Mouse (Mus musculus): Measurements from ENCODE around the gene Sumo1. TPM values are rescaled to one million over a fixed set of nuclear protein-coding genes. Genes with fewer than 3 reads are reported as not detected.

Sumo1 gene
- polyA plus RNA-seq, 1 experiment from 2014 or later, result 307 TPM

GRCm38 (mm10) chr1:59607071-59607470 lies 63.6 kb downstream of the Sumo1 start:
- Histone ChIP-seq H3K9me3 (ENCODE audit: control insufficient read depth, low read length) (no peaks in the 10 kb centered on the region), H3K27ac (ENCODE audit: low read depth, low read length) (no peak overlapping the region), H3K36me3 (ENCODE audit: control insufficient read depth, insufficient read depth, low read length) (no peaks in the 10 kb centered on the region), H3K9ac (ENCODE audit: low read depth, low read length) (no peak overlapping the region), H3K4me1 (ENCODE audit: control insufficient read depth, insufficient read depth, low read depth, low read length) (no peaks in the 10 kb centered on the region), H3K4me2 (ENCODE audit: low read length) (no peak overlapping the region), H3K4me3 (ENCODE audit: low read length) (no peak overlapping the region), H3K27me3 (replicated peaks; ENCODE audit: control insufficient read depth, insufficient read depth, low read length) (no peaks in the 10 kb centered on the region)
- 0 out of 2 replicates have a peak, but pooled peaks have one; percentile 40 for ATAC-seq
- 35% methylated on average over 7 of the region's 7 CpGs for WGBS

- H3K4me3 ChIP-seq (ENCODE audit: low read length), result no peak overlapping the region
- WGBS, result 88% methylated on average over 13 of the region's 13 CpGs
- no peaks in the 10 kb centered on the region for H3K27me3 ChIP-seq (replicated peaks; ENCODE audit: control insufficient read depth, insufficient read depth, low read length)
- no peaks in the 10 kb centered on the region for H3K4me1 ChIP-seq (ENCODE audit: control insufficient read depth, insufficient read depth, low read depth, low read length)
- no peak overlapping the region for H3K27ac ChIP-seq (ENCODE audit: low read depth, low read length)
- H3K4me2 ChIP-seq (ENCODE audit: low read length), result no peak overlapping the region
- no peak overlapping the region for H3K9ac ChIP-seq (ENCODE audit: low read depth, low read length)
- peak; percentile 40; the same call in 1 of the 2 replicates for ATAC-seq
- H3K9me3 ChIP-seq (ENCODE audit: control insufficient read depth, low read length), result no peaks in the 10 kb centered on the region
- no peaks in the 10 kb centered on the region for H3K36me3 ChIP-seq (ENCODE audit: control insufficient read depth, insufficient read depth, low read length)
Observed at GRCm38 (mm10) chr1:59606479-59606878, 64.2 kb downstream of the Sumo1 start.

- no peak overlapping the region for H3K4me2 ChIP-seq (ENCODE audit: low read length)
- 19% methylated on average over 11 of the region's 11 CpGs for WGBS
- H3K36me3 ChIP-seq (ENCODE audit: control insufficient read depth, insufficient read depth, low read length), result no peaks in the 10 kb centered on the region
- H3K4me3 ChIP-seq (ENCODE audit: low read length), result no peak overlapping the region
- H3K27ac ChIP-seq (ENCODE audit: low read depth, low read length), result no peak overlapping the region
- H3K9me3 ChIP-seq (ENCODE audit: control insufficient read depth, low read length), result no peaks in the 10 kb centered on the region
- no peak for ATAC-seq
- no peaks in the 10 kb centered on the region for H3K27me3 ChIP-seq (replicated peaks; ENCODE audit: control insufficient read depth, insufficient read depth, low read length)
- H3K4me1 ChIP-seq (ENCODE audit: control insufficient read depth, insufficient read depth, low read depth, low read length), result no peaks in the 10 kb centered on the region
- H3K9ac ChIP-seq (ENCODE audit: low read depth, low read length), result no peak overlapping the region
Observed at GRCm38 (mm10) chr1:59603893-59604292, 66.7 kb downstream of the Sumo1 start.

- no peak overlapping the region for H3K4me3 ChIP-seq (ENCODE audit: low read length)
- no peaks in the 10 kb centered on the region for H3K36me3 ChIP-seq (ENCODE audit: control insufficient read depth, insufficient read depth, low read length)
- no peaks in the 10 kb centered on the region for H3K4me1 ChIP-seq (ENCODE audit: control insufficient read depth, insufficient read depth, low read depth, low read length)
- no peak overlapping the region for H3K27ac ChIP-seq (ENCODE audit: low read depth, low read length)
- H3K27me3 ChIP-seq (replicated peaks; ENCODE audit: control insufficient read depth, insufficient read depth, low read length), result no peaks in the 10 kb centered on the region
- WGBS, result 82% methylated on average over 2 of the region's 2 CpGs
- H3K9me3 ChIP-seq (ENCODE audit: control insufficient read depth, low read length), result no peaks in the 10 kb centered on the region
- no peak for ATAC-seq
- no peak overlapping the region for H3K4me2 ChIP-seq (ENCODE audit: low read length)
- no peak overlapping the region for H3K9ac ChIP-seq (ENCODE audit: low read depth, low read length)
Observed at GRCm38 (mm10) chr1:59603417-59603712, 67.3 kb downstream of the Sumo1 start.

GRCm38 (mm10) chr1:59602531-59603416 lies 67.9 kb downstream of the Sumo1 start:
- no peaks in the 10 kb centered on the region for H3K36me3 ChIP-seq (ENCODE audit: control insufficient read depth, insufficient read depth, low read length)
- no peak overlapping the region for H3K9ac ChIP-seq (ENCODE audit: low read depth, low read length)
- H3K4me2 ChIP-seq (ENCODE audit: low read length), result no peak overlapping the region
- no peak overlapping the region for H3K27ac ChIP-seq (ENCODE audit: low read depth, low read length)
- H3K9me3 ChIP-seq (ENCODE audit: control insufficient read depth, low read length), result no peaks in the 10 kb centered on the region
- no peaks in the 10 kb centered on the region for H3K27me3 ChIP-seq (replicated peaks; ENCODE audit: control insufficient read depth, insufficient read depth, low read length)
- no peak for ATAC-seq
- H3K4me3 ChIP-seq (ENCODE audit: low read length), result no peak overlapping the region
- H3K4me1 ChIP-seq (ENCODE audit: control insufficient read depth, insufficient read depth, low read depth, low read length), result no peaks in the 10 kb centered on the region
- WGBS, result 55% methylated on average over 11 of the region's 11 CpGs

GRCm38 (mm10) chr1:59595609-59596008 lies 75.0 kb downstream of the Sumo1 start:
- Histone ChIP-seq H3K4me2 (ENCODE audit: low read length) (no peak overlapping the region), H3K4me3 (ENCODE audit: low read length) (no peak overlapping the region), H3K27me3 (replicated peaks; ENCODE audit: control insufficient read depth, insufficient read depth, low read length) (0 out of 2 replicates have a peak, but pooled peaks cover 3% of the 10 kb centered on the region), H3K36me3 (ENCODE audit: control insufficient read depth, insufficient read depth, low read length) (no peaks in the 10 kb centered on the region), H3K27ac (ENCODE audit: low read depth, low read length) (no peak overlapping the region), H3K4me1 (ENCODE audit: control insufficient read depth, insufficient read depth, low read depth, low read length) (peaks cover 9% of the 10 kb centered on the region), H3K9me3 (ENCODE audit: control insufficient read depth, low read length) (no peaks in the 10 kb centered on the region), H3K9ac (ENCODE audit: low read depth, low read length) (no peak overlapping the region)
- ATAC-seq, result no peak
- 89% methylated on average over 9 of the region's 9 CpGs for WGBS

GRCm38 (mm10) chr1:59594586-59595266 lies 75.9 kb downstream of the Sumo1 start:
- no peak overlapping the region for H3K27ac ChIP-seq (ENCODE audit: low read depth, low read length)
- no peaks in the 10 kb centered on the region for H3K9me3 ChIP-seq (ENCODE audit: control insufficient read depth, low read length)
- H3K36me3 ChIP-seq (ENCODE audit: control insufficient read depth, insufficient read depth, low read length), result no peaks in the 10 kb centered on the region
- ATAC-seq, result no peak
- H3K9ac ChIP-seq (ENCODE audit: low read depth, low read length), result no peak overlapping the region
- no peak overlapping the region for H3K4me2 ChIP-seq (ENCODE audit: low read length)
- no peak overlapping the region for H3K4me3 ChIP-seq (ENCODE audit: low read length)
- H3K27me3 ChIP-seq (replicated peaks; ENCODE audit: control insufficient read depth, insufficient read depth, low read length), result 0 out of 2 replicates have a peak, but pooled peaks cover 3% of the 10 kb centered on the region
- 87% methylated on average over 11 of the region's 11 CpGs for WGBS
- peaks cover 9% of the 10 kb centered on the region for H3K4me1 ChIP-seq (ENCODE audit: control insufficient read depth, insufficient read depth, low read depth, low read length)

GRCm38 (mm10) chr1:59593622-59594035 lies 77.0 kb downstream of the Sumo1 start:
- H3K9ac ChIP-seq (ENCODE audit: low read depth, low read length), result no peak overlapping the region
- no peak; the same call in 1 of the 2 replicates for ATAC-seq
- H3K27ac ChIP-seq (ENCODE audit: low read depth, low read length), result no peak overlapping the region
- no peak overlapping the region for H3K4me2 ChIP-seq (ENCODE audit: low read length)
- H3K9me3 ChIP-seq (ENCODE audit: control insufficient read depth, low read length), result no peaks in the 10 kb centered on the region
- H3K4me3 ChIP-seq (ENCODE audit: low read length), result no peak overlapping the region
- 0 out of 2 replicates have a peak, but pooled peaks cover 3% of the 10 kb centered on the region for H3K27me3 ChIP-seq (replicated peaks; ENCODE audit: control insufficient read depth, insufficient read depth, low read length)
- no peaks in the 10 kb centered on the region for H3K36me3 ChIP-seq (ENCODE audit: control insufficient read depth, insufficient read depth, low read length)
- peaks cover 9% of the 10 kb centered on the region for H3K4me1 ChIP-seq (ENCODE audit: control insufficient read depth, insufficient read depth, low read depth, low read length)
- WGBS, result 66% methylated on average over 2 of the region's 2 CpGs

GRCm38 (mm10) chr1:59592876-59593275 lies 77.8 kb downstream of the Sumo1 start:
- H3K27ac ChIP-seq (ENCODE audit: low read depth, low read length), result no peak overlapping the region
- H3K9me3 ChIP-seq (ENCODE audit: control insufficient read depth, low read length), result no peaks in the 10 kb centered on the region
- no peaks in the 10 kb centered on the region for H3K36me3 ChIP-seq (ENCODE audit: control insufficient read depth, insufficient read depth, low read length)
- H3K27me3 ChIP-seq (replicated peaks; ENCODE audit: control insufficient read depth, insufficient read depth, low read length), result 0 out of 2 replicates have a peak, but pooled peaks cover 3% of the 10 kb centered on the region
- 15% methylated on average over 12 of the region's 12 CpGs for WGBS
- H3K4me3 ChIP-seq (ENCODE audit: low read length), result peak overlapping the region; percentile 19
- 0 out of 2 replicates have a peak, but pooled peaks have one; percentile 37 for ATAC-seq
- peak overlapping the region; percentile 43 for H3K4me2 ChIP-seq (ENCODE audit: low read length)
- no peak overlapping the region for H3K9ac ChIP-seq (ENCODE audit: low read depth, low read length)
- peaks cover 9% of the 10 kb centered on the region for H3K4me1 ChIP-seq (ENCODE audit: control insufficient read depth, insufficient read depth, low read depth, low read length)
